Mouse (Mus musculus): ENCODE measurements around the gene Ugt1a8.

GRCm38 (mm10) chr1:88213061-88213460 lies 125.4 kb downstream of the Ugt1a8 start:
- no peak for TF ChIP-seq CTCF (IDR thresholded peaks at IDR 0.05; ENCODE audit: insufficient read depth, low read length)
- TF ChIP-seq POLR2A (IDR thresholded peaks at IDR 0.05; ENCODE audit: borderline replicate concordance, extremely low read depth, low read depth, low read length), result no peak
